Mouse (Mus musculus): ENCODE data around the gene Gstm1. TPM values are rescaled to one million over a fixed set of nuclear protein-coding genes. Genes with fewer than 3 reads are reported as not detected.

Gstm1 gene
- polyA plus RNA-seq, 1 experiment: 69.5 TPM

DNA sequence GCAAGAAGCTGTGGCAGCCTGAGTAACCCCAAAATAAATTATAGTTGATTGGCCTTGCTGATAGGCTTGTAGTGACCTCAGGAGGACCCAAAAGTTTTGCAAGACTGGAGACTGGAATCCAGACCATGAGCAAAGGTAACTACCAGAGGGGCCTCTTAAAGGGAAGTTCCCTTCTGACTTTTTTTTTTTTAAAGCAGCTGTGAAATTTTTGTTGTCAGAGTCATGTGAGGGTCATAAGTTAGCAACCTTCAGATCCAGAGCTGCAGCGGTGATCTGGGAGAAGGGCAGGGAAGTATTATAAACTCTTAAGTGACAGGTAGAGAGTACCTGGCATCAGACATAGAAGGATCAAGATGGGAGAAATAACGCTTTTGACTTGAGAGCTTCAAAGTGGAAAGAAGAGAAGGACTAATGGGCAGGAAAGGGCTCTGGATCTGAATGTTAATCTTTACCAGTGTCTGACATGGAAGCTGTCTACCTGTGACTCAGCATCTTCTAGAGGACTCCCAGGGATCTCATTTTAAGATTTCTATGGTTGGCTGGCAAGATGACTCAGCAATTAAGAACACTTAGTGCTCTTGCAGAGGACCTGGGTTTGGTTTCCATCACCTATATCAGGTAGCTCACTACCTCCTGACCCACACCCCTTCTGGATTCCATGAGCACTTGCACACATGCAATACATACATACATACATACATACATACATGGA lies 29.3 kb upstream of the Gstm1 start:
- 55% methylated on average over 2 of the region's 2 CpGs for WGBS
- Histone ChIP-seq H3K4me1 (ENCODE audit: control insufficient read depth, insufficient read depth, low read length) (peaks cover 4% of the 10 kb centered on the region; the same call in 1 of the 2 replicates), H3K4me3 (replicated peaks; ENCODE audit: control insufficient read depth, low read depth, low read length) (no peak overlapping the region), H3K27ac (ENCODE audit: control insufficient read depth, insufficient read depth, low read depth, low read length, poor library complexity) (no peak overlapping the region)
- TF ChIP-seq CTCF (IDR thresholded peaks at IDR 0.05; ENCODE audit: control insufficient read depth, insufficient read depth, low read length) (no peak), POLR2A (IDR thresholded peaks at IDR 0.05; ENCODE audit: borderline replicate concordance, control insufficient read depth, low read depth, low read length) (no peak)

GRCm38 (mm10) chr3:108044394-108045140 lies 26.8 kb upstream of the Gstm1 start, which contains the start of gene Gstm4:
Gstm4 (minus strand) TSS chr3:108044894.
- TF ChIP-seq CTCF (IDR thresholded peaks at IDR 0.05; ENCODE audit: control insufficient read depth, insufficient read depth, low read length) (no peak; the same call in 1 of the 2 replicates), POLR2A (IDR thresholded peaks at IDR 0.05; ENCODE audit: borderline replicate concordance, control insufficient read depth, low read depth, low read length) (peak; percentile 66; the same call in 1 of the 2 replicates)
- WGBS: 5% methylated on average over 29 of the region's 29 CpGs
- Histone ChIP-seq H3K4me3 (replicated peaks; ENCODE audit: control insufficient read depth, low read depth, low read length) (peak within 1 kb of the TSS; percentile 72), H3K27ac (ENCODE audit: control insufficient read depth, insufficient read depth, low read depth, low read length, poor library complexity) (peak within 1 kb of the TSS; percentile 58), H3K4me1 (ENCODE audit: control insufficient read depth, insufficient read depth, low read length) (peaks cover 4% of the 10 kb centered on the region; the same call in 1 of the 2 replicates)

DNA sequence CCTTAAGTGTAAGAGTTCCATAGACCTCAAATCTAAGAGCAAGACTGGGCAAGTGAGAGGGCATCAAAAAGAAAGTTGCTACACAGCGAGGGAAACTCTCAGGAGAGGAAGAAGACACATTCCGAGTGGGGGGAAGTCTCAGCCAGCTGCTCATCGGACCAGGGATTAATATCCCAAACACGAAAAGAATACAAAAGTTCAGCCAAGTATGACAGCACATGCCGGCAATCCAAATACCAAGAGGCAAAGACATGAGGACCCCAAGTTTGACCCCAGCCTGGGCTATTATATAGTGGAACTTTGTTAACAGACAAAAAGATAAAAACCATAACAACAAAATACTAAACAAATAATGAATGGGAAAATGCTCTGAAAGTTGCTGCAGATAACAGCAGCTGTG lies 15.4 kb upstream of the Gstm1 start:
- Histone ChIP-seq H3K4me1 (ENCODE audit: control insufficient read depth, insufficient read depth, low read length) (no peaks in the 10 kb centered on the region), H3K27ac (ENCODE audit: control insufficient read depth, insufficient read depth, low read depth, low read length, poor library complexity) (no peak overlapping the region), H3K4me3 (replicated peaks; ENCODE audit: control insufficient read depth, low read depth, low read length) (no peak overlapping the region)
- WGBS: 69% methylated on average over 5 of the region's 5 CpGs
- no peak for TF ChIP-seq CTCF (IDR thresholded peaks at IDR 0.05; ENCODE audit: control insufficient read depth, insufficient read depth, low read length)
- no peak for TF ChIP-seq POLR2A (IDR thresholded peaks at IDR 0.05; ENCODE audit: borderline replicate concordance, control insufficient read depth, low read depth, low read length)

DNA sequence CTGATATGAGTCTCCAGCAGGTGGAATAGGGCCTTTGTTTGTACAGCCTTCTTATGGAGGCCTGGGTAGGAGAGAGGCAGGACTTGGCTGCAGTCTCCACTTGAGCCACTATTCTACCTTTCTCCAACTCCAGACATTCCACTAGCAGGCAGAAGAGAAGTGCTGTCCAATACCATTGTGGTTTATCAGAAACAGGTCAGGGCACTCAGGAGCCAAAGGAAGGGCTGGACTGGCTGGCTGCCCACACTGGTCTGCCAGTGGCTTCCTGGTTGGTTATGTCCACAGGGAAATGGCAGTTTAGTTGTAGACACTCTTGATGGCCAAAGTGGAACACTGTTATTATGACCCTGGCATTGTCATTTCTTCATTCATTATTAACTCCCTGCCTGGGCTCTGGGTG lies 14.3 kb upstream of the Gstm1 start:
- H3K27ac ChIP-seq (ENCODE audit: control insufficient read depth, insufficient read depth, low read depth, low read length, poor library complexity): no peak overlapping the region
- no peak overlapping the region for H3K4me3 ChIP-seq (replicated peaks; ENCODE audit: control insufficient read depth, low read depth, low read length)
- TF ChIP-seq CTCF (IDR thresholded peaks at IDR 0.05; ENCODE audit: control insufficient read depth, insufficient read depth, low read length) (no peak), POLR2A (IDR thresholded peaks at IDR 0.05; ENCODE audit: borderline replicate concordance, control insufficient read depth, low read depth, low read length) (no peak)
- H3K4me1 ChIP-seq (ENCODE audit: control insufficient read depth, insufficient read depth, low read length): no peaks in the 10 kb centered on the region; the same call in 1 of the 2 replicates

GRCm38 (mm10) chr3:108028641-108029365 lies 11.0 kb upstream of the Gstm1 start:
- H3K27ac ChIP-seq (ENCODE audit: control insufficient read depth, insufficient read depth, low read depth, low read length, poor library complexity): no peak overlapping the region
- TF ChIP-seq POLR2A (IDR thresholded peaks at IDR 0.05; ENCODE audit: borderline replicate concordance, control insufficient read depth, low read depth, low read length): no peak
- no peak for TF ChIP-seq CTCF (IDR thresholded peaks at IDR 0.05; ENCODE audit: control insufficient read depth, insufficient read depth, low read length)
- H3K4me3 ChIP-seq (replicated peaks; ENCODE audit: control insufficient read depth, low read depth, low read length): no peak overlapping the region
- WGBS: 85% methylated on average over 4 of the region's 4 CpGs
- no peaks in the 10 kb centered on the region; the same call in 1 of the 2 replicates for H3K4me1 ChIP-seq (ENCODE audit: control insufficient read depth, insufficient read depth, low read length)

GRCm38 (mm10) chr3:108026597-108026996 lies 8.8 kb upstream of the Gstm1 start:
- Histone ChIP-seq H3K4me3 (replicated peaks; ENCODE audit: control insufficient read depth, low read depth, low read length) (no peak overlapping the region), H3K4me1 (ENCODE audit: control insufficient read depth, insufficient read depth, low read length) (peaks cover 1% of the 10 kb centered on the region; the same call in 1 of the 2 replicates), H3K27ac (ENCODE audit: control insufficient read depth, insufficient read depth, low read depth, low read length, poor library complexity) (no peak overlapping the region)
- WGBS: 43% methylated on average over 1 of the region's 1 CpGs
- TF ChIP-seq POLR2A (IDR thresholded peaks at IDR 0.05; ENCODE audit: borderline replicate concordance, control insufficient read depth, low read depth, low read length) (no peak), CTCF (IDR thresholded peaks at IDR 0.05; ENCODE audit: control insufficient read depth, insufficient read depth, low read length) (no peak)

DNA sequence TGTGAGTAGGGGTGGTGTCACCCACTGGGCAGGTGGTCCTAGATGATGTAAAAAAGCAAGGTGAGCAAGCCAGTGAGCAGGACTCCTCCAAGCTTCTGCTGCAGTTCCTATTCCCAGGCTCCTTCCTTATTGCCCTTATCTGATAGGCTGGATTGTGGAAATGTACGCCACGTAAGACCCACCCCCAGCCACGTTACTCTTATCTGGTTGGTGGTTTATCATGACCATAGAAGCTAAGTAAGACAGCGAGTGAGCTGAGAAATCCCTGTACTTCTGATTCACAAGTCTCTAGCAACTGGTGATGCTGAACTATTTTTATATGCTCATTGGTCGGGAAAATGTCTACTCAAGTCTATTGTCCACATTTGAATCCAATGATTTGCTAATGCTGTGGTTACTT lies 8.3 kb upstream of the Gstm1 start:
- WGBS: 61% methylated on average over 5 of the region's 5 CpGs
- no peak overlapping the region for H3K4me3 ChIP-seq (replicated peaks; ENCODE audit: control insufficient read depth, low read depth, low read length)
- no peak overlapping the region for H3K27ac ChIP-seq (ENCODE audit: control insufficient read depth, insufficient read depth, low read depth, low read length, poor library complexity)
- TF ChIP-seq CTCF (IDR thresholded peaks at IDR 0.05; ENCODE audit: control insufficient read depth, insufficient read depth, low read length) (no peak), POLR2A (IDR thresholded peaks at IDR 0.05; ENCODE audit: borderline replicate concordance, control insufficient read depth, low read depth, low read length) (no peak)
- H3K4me1 ChIP-seq (ENCODE audit: control insufficient read depth, insufficient read depth, low read length): peaks cover 1% of the 10 kb centered on the region; the same call in 1 of the 2 replicates

DNA sequence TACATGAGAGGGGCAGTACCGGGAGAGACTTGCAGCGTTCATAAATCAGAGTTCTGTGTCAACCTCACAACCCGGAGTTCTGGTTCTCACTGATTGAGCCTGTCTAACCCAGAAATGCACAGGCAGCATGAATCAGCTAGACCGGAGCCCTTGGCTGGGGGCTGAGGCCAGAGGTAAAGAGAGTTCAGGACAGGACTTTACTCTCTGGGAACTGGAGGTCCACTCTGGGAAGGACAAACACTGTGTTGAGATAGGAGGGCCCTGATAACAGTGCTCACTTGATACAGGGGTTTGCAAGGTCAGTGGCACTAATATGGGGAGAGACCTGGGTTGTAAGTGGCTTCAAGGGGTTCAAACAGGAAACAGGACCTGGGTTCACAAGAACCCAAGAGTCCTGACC lies 7.5 kb upstream of the Gstm1 start:
- TF ChIP-seq POLR2A (IDR thresholded peaks at IDR 0.05; ENCODE audit: borderline replicate concordance, control insufficient read depth, low read depth, low read length): no peak
- no peak for TF ChIP-seq CTCF (IDR thresholded peaks at IDR 0.05; ENCODE audit: control insufficient read depth, insufficient read depth, low read length)
- Histone ChIP-seq H3K27ac (ENCODE audit: control insufficient read depth, insufficient read depth, low read depth, low read length, poor library complexity) (no peak overlapping the region), H3K4me3 (replicated peaks; ENCODE audit: control insufficient read depth, low read depth, low read length) (no peak overlapping the region), H3K4me1 (ENCODE audit: control insufficient read depth, insufficient read depth, low read length) (peaks cover 1% of the 10 kb centered on the region; the same call in 1 of the 2 replicates)
- WGBS: 45% methylated on average over 4 of the region's 4 CpGs

Data from bone marrow, adult 2 months (tissue).